Mouse (Mus musculus) heart, embryonic 12.5 days (tissue): ENCODE results near the gene Psmf1. TPM values are rescaled to one million over a fixed set of nuclear protein-coding genes. Genes with fewer than 3 reads are reported as not detected.

Source experiments
- ATAC-seq: fragments of 200-750 bp; cut with Nextera tagmentation; 2 replicates; pipeline ENCODE4 v1.8.0; 2017; ENCODE audit warnings: moderate TSS enrichment, moderate library complexity; ENCODE audit not compliant: insufficient number of reproducible peaks, low FRiP score
- H3K27ac ChIP-seq: fragments of 300-500 bp; sonication (generic); 2 replicates; pipeline ENCODE4 v1.5.1; 2016; ENCODE audit warnings: mild to moderate bottlenecking, moderate library complexity; ENCODE audit not compliant: poor library complexity, severe bottlenecking
- H3K27me3 ChIP-seq: fragments of 300-500 bp; sonication (generic); replicated peaks from 2 replicates; pipeline ENCODE4 v1.6.1; 2016; ENCODE audit warnings: mild to moderate bottlenecking, moderate library complexity
- H3K36me3 ChIP-seq: fragments of 300-500 bp; sonication (generic); 2 replicates; pipeline ENCODE4 v1.6.1; 2016; ENCODE audit warnings: mild to moderate bottlenecking, moderate library complexity
- H3K4me1 ChIP-seq: fragments of 300-500 bp; sonication (generic); replicated peaks from 2 replicates; pipeline ENCODE4 v1.6.1; 2016; ENCODE audit warnings: mild to moderate bottlenecking
- H3K4me2 ChIP-seq: fragments of 300-500 bp; sonication (generic); 2 replicates; pipeline ENCODE4 v1.6.1; 2016; ENCODE audit warnings: mild to moderate bottlenecking, moderate library complexity
- H3K4me3 ChIP-seq: fragments of 300-500 bp; sonication (generic); 2 replicates; pipeline ENCODE4 v1.5.1; 2016; ENCODE audit warnings: mild to moderate bottlenecking
- H3K9ac ChIP-seq: fragments of 300-500 bp; sonication (generic); 2 replicates; pipeline ENCODE4 v1.6.1; 2016; ENCODE audit warnings: mild to moderate bottlenecking, moderate library complexity
- H3K9me3 ChIP-seq: fragments of 300-500 bp; sonication (generic); replicated peaks from 2 replicates; pipeline ENCODE4 v1.6.1; 2016; ENCODE audit warnings: mild to moderate bottlenecking, moderate library complexity
- WGBS: fragments of 180-500 bp; shearing (Covaris S2); methylation state at CpG from one replicate; pipeline ENCODE4 v1.1.7; 2016; 5-methylcytosine and 5-hydroxymethylcytosine counted together
- polyA plus RNA-seq: library from polyadenylated mRNA; unstranded; fragments of >200 nt; fragmentation: Nextera tagmentation; extraction: Ambion mirVana; gene quantifications from 2 replicates; pipeline ENCODE4 v1.2.1, GENCODE M21; 2016

Psmf1 gene
- polyA plus RNA-seq, 1 experiment from 2014 or later = 28.7 TPM

GRCm38 (mm10) chr2:151676234-151676633, 67.8 kb downstream of the Psmf1 start:
- H3K9ac ChIP-seq = no peak overlapping the region
- no peak overlapping the region for H3K4me3 ChIP-seq
- 40% methylated on average over 2 of the region's 2 CpGs for WGBS
- H3K4me2 ChIP-seq = no peak overlapping the region
- no peaks in the 10 kb centered on the region for H3K9me3 ChIP-seq
- no peaks in the 10 kb centered on the region for H3K4me1 ChIP-seq
- no peak for ATAC-seq
- H3K36me3 ChIP-seq = no peaks in the 10 kb centered on the region
- H3K27ac ChIP-seq = no peak overlapping the region
- H3K27me3 ChIP-seq = peaks cover 23% of the 10 kb centered on the region

GRCm38 (mm10) chr2:151670968-151671329, 73.0 kb downstream of the Psmf1 start:
- peaks cover 6% of the 10 kb centered on the region; the same call in 1 of the 2 replicates for H3K4me1 ChIP-seq
- peak; percentile 25; the same call in 1 of the 2 replicates for ATAC-seq
- 52% methylated on average over 1 of the region's 1 CpGs for WGBS
- peaks cover 6% of the 10 kb centered on the region for H3K9me3 ChIP-seq
- H3K27ac ChIP-seq = no peak overlapping the region
- peaks cover 42% of the 10 kb centered on the region for H3K27me3 ChIP-seq
- H3K9ac ChIP-seq = no peak overlapping the region
- H3K36me3 ChIP-seq = no peaks in the 10 kb centered on the region
- no peak overlapping the region for H3K4me3 ChIP-seq
- no peak overlapping the region for H3K4me2 ChIP-seq

- peak; percentile 71 for ATAC-seq
- H3K27ac ChIP-seq = no peak overlapping the region
- H3K9me3 ChIP-seq = peaks cover 6% of the 10 kb centered on the region
- no peaks in the 10 kb centered on the region for H3K36me3 ChIP-seq
- H3K9ac ChIP-seq = 0 out of 2 replicates have a peak overlapping the region, but pooled peaks have one; percentile 48
- 29% methylated on average over 47 of the region's 48 CpGs for WGBS
- peaks cover 6% of the 10 kb centered on the region; the same call in 1 of the 2 replicates for H3K4me1 ChIP-seq
- peak overlapping the region; percentile 12; the same call in 1 of the 2 replicates for H3K4me3 ChIP-seq
- peaks cover 42% of the 10 kb centered on the region for H3K27me3 ChIP-seq
- H3K4me2 ChIP-seq = peak overlapping the region; percentile 55
Observed at GRCm38 (mm10) chr2:151670026-151670967, 73.7 kb downstream of the Psmf1 start.

GRCm38 (mm10) chr2:151668433-151668832, 75.6 kb downstream of the Psmf1 start, which contains the start of gene Rad21l:
Gene Rad21l (minus strand): TSS chr2:151668533.
- Histone ChIP-seq H3K27ac (no peak within 1 kb of the TSS), H3K4me2 (no peak within 1 kb of the TSS), H3K9me3 (peaks cover 6% of the 10 kb centered on the region), H3K27me3 (peaks cover 32% of the 10 kb centered on the region), H3K36me3 (no peaks in the 10 kb centered on the region), H3K4me3 (no peak within 1 kb of the TSS), H3K4me1 (peaks cover 6% of the 10 kb centered on the region; the same call in 1 of the 2 replicates), H3K9ac (no peak within 1 kb of the TSS)
- ATAC-seq = no peak
- WGBS = 62% methylated on average over 3 of the region's 3 CpGs

Other genes with a start within 250 kb of the Psmf1 start
- gene Fkbp1a, start 201.7 kb downstream of the Psmf1 start, polyA plus RNA-seq = 751 and 791 TPM in 2 replicates
- 1.0 and 1.6 TPM in 2 replicates for gene Sdcbp2, start 171.6 kb downstream of the Psmf1 start, polyA plus RNA-seq
- gene Snph, start 111.6 kb downstream of the Psmf1 start, polyA plus RNA-seq = 0.22 and 0.38 TPM in 2 replicates
- gene Rad21l, start 75.7 kb downstream of the Psmf1 start, polyA plus RNA-seq = not detected in 2 replicates
- gene Tmem74b, start 42.2 kb downstream of the Psmf1 start, polyA plus RNA-seq = 2.0 and 2.2 TPM in 2 replicates
- gene Rspo4, start 98.7 kb upstream of the Psmf1 start, polyA plus RNA-seq = not detected in 2 replicates
- 0.13 and 0.20 TPM in 2 replicates for gene Angpt4, start 167.0 kb upstream of the Psmf1 start, polyA plus RNA-seq
- 10.3 and 10.9 TPM in 2 replicates for gene Fam110a, start 236.0 kb upstream of the Psmf1 start, polyA plus RNA-seq